In the genomic region with DNA sequence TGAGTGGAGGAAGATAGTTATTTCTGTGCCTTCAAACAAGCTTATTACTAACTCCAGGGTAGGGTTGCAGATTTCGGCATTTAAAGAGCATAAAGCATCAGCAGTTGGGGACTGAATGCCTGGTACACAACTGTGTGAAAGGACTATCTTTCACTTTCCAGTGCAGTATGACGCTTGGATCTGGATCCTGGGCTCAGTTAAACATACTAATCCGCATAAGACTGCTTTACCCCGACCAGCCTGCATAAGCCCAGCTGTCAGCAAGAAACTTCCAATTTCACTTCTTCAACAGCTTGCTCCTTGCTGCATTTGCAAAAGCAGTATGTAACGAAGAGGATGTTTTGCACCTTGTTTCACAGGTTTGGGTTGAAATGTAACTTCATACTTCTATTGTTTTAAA, we compare ENCODE assay signal across 29 mouse cellular contexts.
DNase-seq lines count a peak whose midpoint lies in the region; ATAC-seq and TF ChIP-seq lines count a peak whose summit lies in the region.
"Had no signal": no experiment of that assay in that cellular context is flagged by ENCODE, and none has a peak within 500 bp of the region (broad histone marks: within the 10 kb centered on the region; RNA-seq: fewer than 3 reads in every experiment).

No protein-coding gene starts in this region.

- DNase-seq in forebrain, postnatal 0 days = peak; percentile 51
- no peak for DNase-seq in limb, embryonic 10.5 days (ENCODE audit: low spot score)
- peak; percentile 6 for DNase-seq in A20 (ENCODE audit: low read depth, low spot score)
- no peak for DNase-seq in liver, embryonic 13.5 days
- DNase-seq in spleen, adult 12 weeks (ENCODE audit: low spot score) = no peak
- no peak for DNase-seq in ovary, postnatal 14 days (ENCODE audit: low spot score)
- DNase-seq: adrenal gland, postnatal 14 days; cerebellum, adult 11-12 months; heart, postnatal 14 days; kidney, adult 11 months; kidney, postnatal 25 days; lung, adult 18-20 months; lung, postnatal 4 days; right cerebral cortex, postnatal 4 days; thymus, adult 2 months; thymus, postnatal 36 days had no signal

- no peaks in the 10 kb centered on the region for H3K36me3 ChIP-seq in forebrain, postnatal 0 days (ENCODE audit: insufficient read depth)
- H3K36me3 ChIP-seq in forebrain, embryonic 15.5 days = no peaks in the 10 kb centered on the region
- H3K36me3 ChIP-seq in limb, embryonic 12.5 days = 0 out of 2 replicates have a peak, but pooled peaks cover 4% of the 10 kb centered on the region
- H3K36me3 ChIP-seq in limb, embryonic 10.5 days = peaks cover 14% of the 10 kb centered on the region
- no peaks in the 10 kb centered on the region for H3K36me3 ChIP-seq in liver, embryonic 13.5 days
- H3K36me3 ChIP-seq: hindbrain, embryonic 15.5 days; kidney, embryonic 15.5 days; limb, embryonic 15.5 days; neural tube, embryonic 13.5 days had no signal

- H3K27ac ChIP-seq in forebrain, postnatal 0 days (ENCODE audit: low read depth, low read length) = no peak overlapping the region
- H3K27ac ChIP-seq in forebrain, embryonic 15.5 days (replicated peaks) = no peak overlapping the region
- peak overlapping the region; percentile 76; the same call in 1 of the 2 replicates for H3K27ac ChIP-seq in limb, embryonic 12.5 days
- no peak overlapping the region; the same call in 1 of the 2 replicates for H3K27ac ChIP-seq in limb, embryonic 10.5 days
- H3K27ac ChIP-seq in liver, embryonic 13.5 days = peak overlapping the region; percentile 17; the same call in 1 of the 2 replicates
- H3K27ac ChIP-seq: hindbrain, embryonic 15.5 days; midbrain, embryonic 12.5 days; neural tube, embryonic 13.5 days had no signal

- no peak overlapping the region for H3K4me3 ChIP-seq in forebrain, postnatal 0 days (ENCODE audit: low read depth, low read length)
- no peak overlapping the region for H3K4me3 ChIP-seq in forebrain, embryonic 15.5 days
- no peak overlapping the region for H3K4me3 ChIP-seq in limb, embryonic 12.5 days (replicated peaks)
- no peak overlapping the region for H3K4me3 ChIP-seq in limb, embryonic 10.5 days
- H3K4me3 ChIP-seq in liver, embryonic 13.5 days (replicated peaks) = no peak overlapping the region
- H3K4me3 ChIP-seq: forebrain, embryonic 13.5 days; heart, adult 2 months; hindbrain, embryonic 10.5 days; hindbrain, embryonic 15.5 days; kidney, embryonic 15.5 days; limb, embryonic 15.5 days; megakaryocyte, embryonic 14.5 days; midbrain, embryonic 12.5 days; neural tube, embryonic 13.5 days had no signal

- WGBS in forebrain, postnatal 0 days = 72% methylated on average over 5 of the region's 5 CpGs
- WGBS in forebrain, embryonic 15.5 days = 78% methylated on average over 5 of the region's 5 CpGs
- 83% methylated on average over 5 of the region's 5 CpGs for WGBS in limb, embryonic 12.5 days
- WGBS in limb, embryonic 10.5 days = 90% methylated on average over 5 of the region's 5 CpGs
- 78% methylated on average over 5 of the region's 5 CpGs for WGBS in liver, embryonic 13.5 days (ENCODE audit: insufficient replicate concordance)

- no peak overlapping the region for H3K9ac ChIP-seq in forebrain, postnatal 0 days
- no peak overlapping the region for H3K9ac ChIP-seq in forebrain, embryonic 15.5 days (replicated peaks)
- no peak overlapping the region for H3K9ac ChIP-seq in limb, embryonic 12.5 days (replicated peaks)
- H3K9ac ChIP-seq in liver, embryonic 13.5 days = no peak overlapping the region
- H3K9ac ChIP-seq: forebrain, embryonic 13.5 days; hindbrain, embryonic 15.5 days; kidney, embryonic 15.5 days; limb, embryonic 15.5 days; midbrain, embryonic 12.5 days; neural tube, embryonic 13.5 days had no signal

- ATAC-seq in forebrain, postnatal 0 days = peak; percentile 78
- ATAC-seq in forebrain, embryonic 15.5 days (replicated peaks) = no peak
- ATAC-seq in limb, embryonic 12.5 days (ENCODE audit: insufficient number of reproducible peaks, insufficient read depth, low FRiP score, low TSS enrichment, low read depth) = no peak
- no peak for ATAC-seq in liver, embryonic 13.5 days (ENCODE audit: low read depth)
- ATAC-seq: inflammation-experienced regulatory T-cells, adult 6 months; lung, postnatal 0 days had no signal

- H3K4me2 ChIP-seq in forebrain, postnatal 0 days (ENCODE audit: low read depth) = no peak overlapping the region
- H3K4me2 ChIP-seq in forebrain, embryonic 15.5 days (replicated peaks) = no peak overlapping the region
- no peak overlapping the region for H3K4me2 ChIP-seq in limb, embryonic 12.5 days
- H3K4me2 ChIP-seq in liver, embryonic 13.5 days = no peak overlapping the region
- H3K4me2 ChIP-seq: forebrain, embryonic 13.5 days; hindbrain, embryonic 15.5 days; kidney, embryonic 15.5 days; limb, embryonic 15.5 days; midbrain, embryonic 12.5 days; neural tube, embryonic 13.5 days had no signal

- no peaks in the 10 kb centered on the region for H3K27me3 ChIP-seq in forebrain, postnatal 0 days (ENCODE audit: insufficient read depth, low read length)
- no peaks in the 10 kb centered on the region for H3K27me3 ChIP-seq in forebrain, embryonic 15.5 days
- H3K27me3 ChIP-seq in limb, embryonic 12.5 days = no peaks in the 10 kb centered on the region
- H3K27me3 ChIP-seq in limb, embryonic 10.5 days (ENCODE audit: low read depth, poor library complexity, severe bottlenecking) = no peaks in the 10 kb centered on the region
- no peaks in the 10 kb centered on the region for H3K27me3 ChIP-seq in liver, embryonic 13.5 days
- H3K27me3 ChIP-seq: forebrain, embryonic 13.5 days; hindbrain, embryonic 15.5 days; kidney, embryonic 15.5 days; limb, embryonic 15.5 days; megakaryocyte, embryonic 14.5 days; midbrain, embryonic 12.5 days; neural tube, embryonic 13.5 days had no signal

- H3K9me3 ChIP-seq in forebrain, postnatal 0 days (ENCODE audit: low read length) = no peaks in the 10 kb centered on the region
- no peaks in the 10 kb centered on the region for H3K9me3 ChIP-seq in forebrain, embryonic 15.5 days
- H3K9me3 ChIP-seq in limb, embryonic 12.5 days = no peaks in the 10 kb centered on the region
- no peaks in the 10 kb centered on the region for H3K9me3 ChIP-seq in limb, embryonic 10.5 days (replicated peaks)
- no peaks in the 10 kb centered on the region for H3K9me3 ChIP-seq in liver, embryonic 13.5 days (replicated peaks)
- H3K9me3 ChIP-seq: forebrain, embryonic 13.5 days; hindbrain, embryonic 10.5 days; hindbrain, embryonic 15.5 days; kidney, embryonic 15.5 days; limb, embryonic 15.5 days; megakaryocyte, embryonic 14.5 days; midbrain, embryonic 12.5 days; neural tube, embryonic 13.5 days had no signal

- H3K4me1 ChIP-seq in forebrain, postnatal 0 days (ENCODE audit: insufficient read depth) = peaks cover 2% of the 10 kb centered on the region; the same call in 1 of the 2 replicates
- peaks cover 10% of the 10 kb centered on the region for H3K4me1 ChIP-seq in forebrain, embryonic 15.5 days
- peaks cover 56% of the 10 kb centered on the region for H3K4me1 ChIP-seq in limb, embryonic 12.5 days (replicated peaks)
- H3K4me1 ChIP-seq in limb, embryonic 10.5 days = peaks cover 39% of the 10 kb centered on the region
- H3K4me1 ChIP-seq in liver, embryonic 13.5 days (replicated peaks) = peaks cover 66% of the 10 kb centered on the region

- TF ChIP-seq CTCF in forebrain, postnatal 0 days (IDR thresholded peaks at IDR 0.05; ENCODE audit: low read depth) = no peak

Comparison
In these comparisons a context has a peak if more than half of its experiments do, and no peak if none do; other contexts are left out.
1. H3K27ac ChIP-seq: peak in limb, embryonic 12.5 days (single experiment) and liver, embryonic 13.5 days (single experiment); none in forebrain, postnatal 0 days (single experiment), forebrain, embryonic 15.5 days (single experiment) and limb, embryonic 10.5 days (single experiment).
2. DNase-seq: peak in forebrain, postnatal 0 days (single experiment) and A20 (single experiment); none in limb, embryonic 10.5 days (single experiment), liver, embryonic 13.5 days (single experiment), spleen, adult 12 weeks (single experiment) and ovary, postnatal 14 days (single experiment).